Mouse (Mus musculus): ENCODE measurements at regions not wholly inside any gene's neighbourhood (a gene's known extent, or its start where the extent isn't known, plus 50 kb on each side); places are given as distances from the start of the nearest gene placed in this dataset.

DNA sequence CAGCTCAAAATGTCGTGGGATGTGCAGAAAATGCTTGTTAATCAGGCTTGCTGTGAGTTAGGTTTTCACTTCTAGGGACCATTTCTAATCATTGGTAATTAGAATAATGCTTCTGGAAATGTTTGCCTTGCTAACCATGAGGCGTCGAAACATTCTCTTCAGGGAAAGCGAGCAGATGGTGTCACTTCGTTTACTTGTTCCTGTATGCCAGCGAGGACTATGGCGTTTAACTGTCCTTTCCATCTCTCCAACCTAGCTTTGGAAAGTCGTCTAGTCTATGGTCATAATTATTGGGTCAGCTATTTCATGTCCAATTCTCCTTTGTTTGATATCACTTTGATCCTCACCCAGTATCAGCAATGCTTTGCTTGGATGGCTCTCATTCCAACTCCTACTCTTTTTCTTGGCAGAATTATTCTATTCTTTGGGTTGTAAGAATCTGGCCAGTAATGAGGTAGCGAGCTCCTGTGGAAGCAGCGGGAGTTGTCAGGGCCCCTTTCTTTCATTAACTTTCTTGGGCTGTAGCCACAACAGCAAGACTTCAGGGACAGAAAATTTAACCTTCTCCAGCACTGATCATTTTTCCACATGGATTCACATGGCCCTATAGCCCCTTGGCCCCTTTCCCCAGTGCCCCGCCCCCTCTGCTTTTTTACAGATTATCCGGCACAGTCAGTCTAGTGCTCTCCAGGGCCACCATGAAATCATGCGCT, 374.0 kb upstream of the Plscr5 start:
- peak; percentile 17 for DNase-seq (ENCODE audit: low read depth, low spot score)

DNA sequence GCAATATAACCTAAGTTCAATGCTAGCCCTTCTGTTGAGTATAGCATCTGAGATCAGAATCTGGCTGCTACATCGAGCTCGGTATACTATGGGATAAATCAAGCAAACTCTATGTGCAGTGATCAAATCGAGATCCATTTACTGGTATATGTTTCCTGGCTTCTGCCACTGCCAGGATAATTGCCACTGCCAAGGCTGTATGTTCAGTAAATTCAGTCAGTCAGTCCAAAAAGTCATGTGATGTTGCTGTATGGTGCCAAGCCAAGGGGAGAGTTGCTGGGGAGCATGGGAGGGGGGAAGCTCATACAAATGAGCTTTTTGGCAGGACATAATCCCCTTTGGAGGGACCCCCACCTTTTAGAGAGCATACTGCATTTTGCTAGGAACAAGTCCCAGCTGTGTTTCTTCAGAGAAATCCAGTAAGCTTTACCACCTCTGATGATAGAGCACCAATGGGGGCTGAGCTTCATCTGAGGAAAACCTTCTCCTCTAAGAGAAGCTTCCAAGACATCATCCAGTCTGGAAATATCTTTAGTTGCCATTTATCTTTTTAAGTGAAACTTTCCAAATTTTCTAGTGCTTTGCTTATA, 389.3 kb upstream of the Plscr5 start:
- peak; percentile 13 for DNase-seq (ENCODE audit: low read depth, low spot score)

DNA sequence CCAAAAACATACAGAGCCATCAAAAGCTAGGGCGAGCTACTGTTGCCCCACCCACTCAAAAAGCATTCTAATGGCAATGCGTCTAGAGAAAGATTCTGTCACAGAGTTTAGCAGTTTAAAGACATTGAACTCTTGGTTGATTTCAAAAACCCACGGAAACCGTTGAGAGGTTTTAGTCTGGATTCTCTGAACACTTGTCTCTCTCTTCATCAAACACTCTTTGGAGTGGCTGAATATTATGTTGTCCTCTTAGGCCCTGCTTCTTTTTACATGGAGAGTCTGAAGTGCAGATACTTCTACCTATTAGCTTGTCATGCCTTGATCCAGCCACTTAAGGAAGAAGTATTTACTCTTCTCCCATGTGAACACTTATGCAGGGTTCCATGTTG, 393.9 kb upstream of the Plscr5 start:
- no peak for DNase-seq (ENCODE audit: low read depth, low spot score)

DNA sequence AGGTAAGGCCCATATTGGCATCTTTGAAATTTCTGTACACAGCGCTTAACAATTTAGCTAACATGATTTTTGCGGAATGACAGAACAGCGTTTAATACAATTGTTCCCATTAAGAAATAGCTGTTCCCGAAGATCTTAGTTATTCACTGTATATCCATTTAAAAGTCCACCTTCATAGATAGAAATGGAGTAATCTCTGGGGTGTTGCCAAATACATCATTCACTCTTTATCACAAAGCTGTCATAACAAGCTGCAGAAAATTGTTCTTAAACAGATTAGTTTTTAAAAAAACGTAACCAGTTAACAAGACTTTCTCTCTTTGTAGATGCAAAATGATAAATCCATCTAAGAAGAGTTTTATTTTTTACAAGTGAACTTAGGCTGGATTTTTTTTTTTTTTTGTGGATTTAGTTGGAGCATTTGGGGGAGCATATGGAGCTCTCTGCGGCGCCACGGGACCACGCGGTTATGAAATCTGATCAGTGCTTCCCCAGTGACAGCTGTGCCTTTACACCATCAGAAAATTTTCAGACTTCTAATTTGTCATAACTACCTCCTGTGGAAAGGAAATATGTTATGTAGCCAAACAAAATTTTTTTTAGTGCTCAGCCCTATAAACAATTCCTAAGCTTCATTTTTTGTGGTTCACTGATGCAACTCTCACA, 394.4 kb upstream of the Plscr5 start:
- peak; percentile 97 for DNase-seq (ENCODE audit: low read depth, low spot score)

DNA sequence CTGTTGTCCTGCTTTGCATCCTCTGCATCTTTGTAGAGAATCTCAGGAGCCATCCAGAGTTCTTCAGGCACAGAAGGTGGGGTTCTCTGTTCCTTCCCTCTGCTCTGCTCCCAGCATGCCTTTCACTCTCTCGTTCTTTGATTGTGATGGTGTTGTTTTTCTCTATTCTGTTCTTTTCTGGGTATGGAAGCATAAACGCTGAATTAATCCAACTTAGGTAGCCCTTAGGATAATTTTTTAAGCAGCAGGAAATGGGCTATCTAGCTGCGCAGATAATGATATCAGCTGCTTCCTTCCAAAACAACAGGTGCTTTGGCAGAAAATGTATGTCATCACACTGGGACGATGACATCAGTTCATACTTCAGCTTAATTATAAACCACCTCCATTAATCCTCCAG, 395.8 kb upstream of the Plscr5 start:
- DNase-seq (ENCODE audit: low read depth, low spot score): peak; percentile 95

DNA sequence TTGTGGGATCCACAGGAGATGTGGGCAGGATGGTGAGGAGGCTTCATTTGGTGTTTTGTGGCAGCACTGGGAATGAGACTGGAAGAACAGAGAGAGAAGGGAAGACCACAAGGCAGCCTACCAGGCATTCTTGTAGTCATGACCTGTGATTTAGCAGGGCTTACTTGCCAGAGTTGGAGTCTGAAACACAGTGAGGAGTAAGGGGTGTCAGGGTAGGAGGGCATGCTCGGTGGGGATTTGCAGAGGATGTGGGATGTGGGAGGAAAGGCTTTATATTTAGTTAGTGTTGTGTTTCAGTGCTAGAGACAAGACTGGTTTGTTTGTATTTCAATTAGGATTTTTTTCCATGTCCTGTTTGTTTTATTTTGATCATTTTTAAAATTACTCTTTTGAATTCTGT, 387.3 kb upstream of the Zic1 start:
- no peak for DNase-seq (ENCODE audit: low read depth, low spot score)

DNA sequence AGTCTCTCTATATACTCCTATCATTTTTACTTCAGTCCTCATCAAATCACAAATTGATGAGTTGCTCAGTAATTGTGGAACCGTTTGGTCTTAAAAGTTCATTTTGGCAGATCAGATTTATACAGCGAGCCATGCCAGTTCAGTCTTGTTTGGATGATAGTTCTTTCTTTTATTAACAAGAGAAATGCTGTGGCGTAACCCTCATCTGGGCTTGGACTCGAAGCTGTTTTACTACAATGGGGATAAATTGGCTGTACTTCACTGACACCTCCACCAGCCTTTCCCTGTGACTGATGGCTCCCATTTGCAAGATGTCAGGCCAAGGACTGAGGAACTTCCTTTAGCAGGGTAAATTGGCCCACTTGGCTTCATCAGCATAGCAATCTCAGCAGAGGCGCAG, 345.5 kb upstream of the Zic1 start:
- DNase-seq (ENCODE audit: low read depth, low spot score): no peak

DNA sequence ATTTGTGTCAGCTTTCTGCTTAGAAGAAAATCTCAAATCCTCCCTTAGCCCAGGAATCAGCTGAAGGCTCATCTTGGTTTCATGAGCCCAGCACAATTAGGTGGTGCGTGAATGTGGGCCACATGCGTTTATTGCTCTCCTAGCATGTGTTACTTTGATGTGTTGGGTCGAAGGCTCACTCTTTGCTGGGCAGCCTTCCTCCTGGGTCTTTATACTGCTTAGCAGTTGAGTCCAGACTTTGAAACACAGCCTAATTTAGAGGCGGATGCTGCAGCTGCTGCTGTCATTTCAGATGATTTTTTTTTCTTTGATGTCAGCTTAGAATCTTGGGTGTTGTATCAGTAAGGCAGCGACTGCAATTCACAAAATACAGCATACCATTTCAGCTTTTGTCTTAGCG, 315.2 kb upstream of the Zic1 start:
- peak; percentile 1 for DNase-seq (ENCODE audit: low read depth, low spot score)

DNA sequence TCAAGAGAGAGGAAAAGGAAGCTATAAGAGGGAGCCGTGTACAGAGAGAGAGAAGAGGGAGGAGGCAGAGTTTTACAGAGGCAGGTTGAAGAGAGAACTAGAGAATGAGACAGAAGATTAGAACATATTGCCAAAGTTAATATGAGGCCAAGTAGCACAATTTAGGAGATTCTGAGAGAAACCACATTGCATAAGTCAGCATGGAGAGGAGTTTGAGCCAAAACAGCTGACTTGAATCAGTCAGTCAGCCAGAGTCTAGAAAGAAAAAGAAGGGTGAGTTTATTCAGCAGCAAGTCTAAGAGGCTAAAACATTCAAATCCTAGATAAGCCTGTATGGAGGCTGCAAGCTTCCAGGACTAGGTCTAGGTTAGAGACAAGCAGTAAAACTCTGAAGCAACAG, 301.1 kb upstream of the Zic1 start:
- no peak for DNase-seq (ENCODE audit: low read depth, low spot score)

DNA sequence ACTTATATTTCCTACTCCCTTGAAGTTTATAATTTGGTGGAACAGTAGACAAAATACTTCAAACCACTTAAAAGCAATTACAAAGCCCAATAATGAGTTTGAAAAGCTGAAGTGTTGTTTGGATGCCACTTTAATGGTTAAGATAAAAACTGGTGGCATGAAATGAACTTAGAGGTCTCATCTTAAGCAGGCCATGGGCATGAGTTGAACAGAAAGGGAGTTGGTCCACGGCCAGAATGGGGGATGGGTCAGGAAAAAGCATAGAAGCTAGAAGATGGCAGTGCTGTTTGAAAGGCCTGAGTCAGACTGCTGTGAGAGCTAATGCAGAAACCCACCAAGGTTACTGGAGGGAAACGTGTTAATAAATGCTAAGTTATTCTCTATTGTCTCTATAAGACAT, 294.5 kb upstream of the Zic1 start:
- no peak for DNase-seq (ENCODE audit: low read depth, low spot score)

DNA sequence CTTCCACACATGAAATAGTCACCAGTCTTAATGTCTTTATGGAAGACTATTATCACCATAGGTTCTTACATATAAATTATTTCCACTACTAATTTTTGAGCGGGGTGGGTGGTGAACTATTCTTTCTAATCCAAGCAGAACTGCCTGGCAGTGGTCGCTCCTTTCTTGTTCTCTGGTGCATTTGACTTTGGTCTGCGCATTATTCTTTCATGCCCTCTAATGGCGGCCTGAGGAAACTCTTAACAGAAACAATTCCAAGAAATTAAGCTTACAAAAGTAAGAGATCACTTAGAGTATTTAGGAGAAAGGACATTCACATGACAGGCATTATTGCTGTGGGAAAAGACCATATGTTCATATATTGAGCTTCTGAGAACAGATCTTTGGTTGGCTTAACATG, 288.5 kb upstream of the Zic1 start:
- peak; percentile 71 for DNase-seq (ENCODE audit: low read depth, low spot score)

DNA sequence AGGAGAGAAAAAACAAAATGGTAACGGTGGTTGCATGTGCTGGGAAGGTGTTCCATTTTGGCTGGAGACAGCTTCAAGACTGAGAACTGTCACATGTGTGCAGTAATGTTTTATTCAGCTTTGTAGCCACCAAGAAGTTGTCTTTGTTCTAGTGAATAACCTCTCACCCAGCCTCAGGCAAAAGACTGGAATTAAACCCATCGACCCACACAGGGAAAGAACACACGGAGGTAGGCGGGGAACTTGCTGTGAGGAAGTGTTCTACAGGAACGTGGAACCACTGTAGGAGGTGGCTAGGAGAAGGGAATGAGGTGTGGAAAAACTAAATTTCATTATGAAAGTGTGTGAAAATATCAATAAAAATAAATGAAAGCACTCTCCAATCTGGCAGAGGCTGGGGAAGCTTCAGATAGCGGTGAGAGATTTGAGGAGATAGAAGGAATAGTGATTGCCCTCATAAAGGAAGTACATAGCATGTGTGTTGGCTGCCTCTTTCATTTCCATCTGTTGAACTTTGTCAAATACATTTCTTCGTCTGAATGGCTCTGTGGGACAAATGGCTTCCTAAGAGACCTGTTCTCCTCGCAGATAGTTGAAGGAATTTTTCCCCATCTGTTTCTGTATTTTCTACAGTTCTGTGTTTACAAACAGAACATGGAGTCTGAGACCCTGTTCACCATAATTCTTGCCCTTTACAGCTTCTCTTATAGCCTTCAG, 286.9 kb upstream of the Zic1 start:
- peak; percentile 36 for DNase-seq (ENCODE audit: low read depth, low spot score)

DNA sequence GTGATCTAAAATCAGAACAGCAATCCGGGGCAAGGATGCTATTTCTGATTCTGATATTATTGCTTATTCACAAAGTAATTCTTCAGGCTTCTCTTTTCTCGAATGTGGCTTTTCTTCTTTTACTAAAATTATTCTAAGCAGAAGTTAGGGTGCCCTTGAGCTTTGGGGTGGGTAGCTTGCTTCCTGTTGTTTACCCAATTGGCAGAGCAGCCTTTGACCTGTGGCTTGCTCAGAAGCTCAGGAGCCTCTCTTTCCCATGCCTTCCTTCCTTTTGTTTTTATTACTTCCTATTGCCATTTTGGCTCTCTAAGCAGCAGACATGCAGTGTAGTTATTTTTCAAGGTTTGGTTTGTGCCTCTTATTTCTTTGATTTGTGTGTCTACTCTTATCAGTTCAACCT, 244.8 kb upstream of the Zic1 start:
- DNase-seq (ENCODE audit: low read depth, low spot score): no peak

DNA sequence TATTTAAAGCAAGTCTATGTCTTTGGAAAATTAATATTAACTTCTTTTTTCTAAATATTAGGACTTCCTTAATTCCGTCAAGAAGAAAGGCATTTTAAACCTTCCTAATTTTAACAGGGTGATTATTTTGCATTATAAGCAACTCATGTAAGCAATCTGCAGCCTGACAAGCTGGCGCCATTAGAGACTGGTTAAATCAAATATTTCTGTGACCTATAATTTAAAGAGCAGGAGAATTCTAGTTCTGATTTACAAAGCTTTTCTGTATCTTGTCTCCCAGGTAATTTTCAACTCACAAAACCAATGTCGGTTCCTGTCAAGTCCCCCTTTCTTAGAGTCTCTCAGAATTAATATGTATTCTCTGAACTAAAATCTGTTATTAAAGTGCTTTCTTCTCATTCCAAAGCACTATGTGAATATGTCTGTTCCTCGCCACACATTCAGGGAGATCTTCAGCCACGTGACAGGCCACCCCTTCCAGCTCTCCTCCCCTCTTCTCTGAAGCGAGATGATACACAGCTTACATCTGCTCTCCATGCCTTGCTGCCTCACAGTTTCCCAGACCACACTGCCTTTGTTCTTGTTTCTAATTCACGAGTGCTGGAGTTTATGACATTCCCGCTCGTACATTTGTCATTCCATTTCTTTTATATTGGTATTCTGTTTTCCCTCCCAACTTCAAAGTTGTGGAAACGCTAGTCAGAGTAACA, 244.0 kb upstream of the Zic1 start:
- peak; percentile 41 for DNase-seq (ENCODE audit: low read depth, low spot score)

DNA sequence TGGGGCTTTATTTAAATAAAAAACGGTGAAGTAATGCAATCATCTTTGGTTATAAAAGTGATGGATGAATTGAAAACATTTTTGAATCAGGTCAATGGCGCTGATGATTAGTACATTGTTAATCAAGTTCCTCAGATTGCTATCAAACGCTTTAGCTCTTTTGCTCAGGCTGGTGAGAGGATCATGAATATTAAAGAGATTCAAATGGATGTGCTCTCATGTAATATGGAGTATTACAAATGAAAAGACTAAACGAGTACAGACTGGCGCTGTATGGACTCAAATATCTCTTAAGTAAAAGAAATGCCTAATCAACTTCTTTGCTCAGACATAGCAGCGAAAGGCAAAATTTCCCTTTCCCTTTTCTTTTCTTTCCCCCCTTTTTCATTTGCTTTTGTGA, 236.1 kb upstream of the Zic1 start:
- no peak for DNase-seq (ENCODE audit: low read depth, low spot score)

DNA sequence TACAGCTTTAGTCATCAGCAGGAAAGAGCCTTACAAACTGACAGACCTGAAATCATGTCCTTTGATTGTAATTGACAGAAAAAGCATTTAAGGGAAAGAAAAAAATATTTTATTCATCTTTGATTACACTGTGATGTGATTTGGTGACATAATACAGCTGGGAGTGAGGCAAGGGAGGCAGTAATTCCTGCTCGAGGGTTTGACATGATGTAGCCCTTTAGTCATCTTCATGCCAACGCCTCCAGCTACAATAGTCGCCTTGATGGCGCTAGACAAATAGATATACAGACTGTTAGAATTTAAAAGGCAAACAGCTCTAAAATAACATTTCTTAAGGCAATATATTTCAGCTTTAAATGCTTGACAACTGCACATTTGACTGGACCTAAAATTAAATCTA, 226.3 kb upstream of the Zic1 start:
- DNase-seq (ENCODE audit: low read depth, low spot score): no peak

DNA sequence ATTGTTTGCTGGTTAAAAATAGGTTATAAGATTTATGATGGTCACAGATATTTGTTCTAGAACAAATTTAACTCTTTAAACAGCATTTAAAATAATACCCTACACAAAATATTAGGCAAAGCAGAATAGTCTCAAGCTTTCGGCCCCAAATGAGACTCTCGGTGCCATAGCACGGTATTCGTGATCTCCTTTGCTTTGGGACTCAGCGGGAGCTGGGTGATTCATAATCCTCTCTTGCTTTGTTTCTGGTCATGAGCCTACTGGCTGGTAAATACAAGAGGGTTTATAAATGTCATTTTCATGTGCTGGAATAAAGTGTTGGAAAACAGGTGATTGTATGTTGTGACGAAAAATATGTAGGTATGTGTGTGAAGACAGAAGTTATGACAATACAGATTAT, 223.1 kb upstream of the Zic1 start:
- DNase-seq (ENCODE audit: low read depth, low spot score): peak; percentile 71

DNA sequence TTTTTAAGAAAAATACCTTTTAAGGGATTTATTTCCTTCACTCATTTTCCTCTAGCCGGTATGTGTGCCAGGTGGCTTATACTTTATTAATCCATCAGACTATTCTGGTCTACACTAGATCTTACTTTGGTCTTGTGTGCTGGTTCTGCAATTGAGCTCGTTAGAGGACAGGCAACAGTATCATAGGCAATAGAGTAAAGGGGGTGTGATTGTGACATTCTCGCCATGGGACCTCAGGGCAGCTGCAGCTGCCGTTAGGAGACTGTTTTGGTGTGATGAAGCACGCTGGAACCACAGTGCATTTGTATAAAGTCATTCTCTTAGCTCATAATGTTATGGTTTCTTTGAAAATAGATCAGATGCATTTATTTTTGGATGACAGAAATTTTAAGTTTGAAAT, 222.3 kb upstream of the Zic1 start:
- DNase-seq (ENCODE audit: low read depth, low spot score): no peak

DNA sequence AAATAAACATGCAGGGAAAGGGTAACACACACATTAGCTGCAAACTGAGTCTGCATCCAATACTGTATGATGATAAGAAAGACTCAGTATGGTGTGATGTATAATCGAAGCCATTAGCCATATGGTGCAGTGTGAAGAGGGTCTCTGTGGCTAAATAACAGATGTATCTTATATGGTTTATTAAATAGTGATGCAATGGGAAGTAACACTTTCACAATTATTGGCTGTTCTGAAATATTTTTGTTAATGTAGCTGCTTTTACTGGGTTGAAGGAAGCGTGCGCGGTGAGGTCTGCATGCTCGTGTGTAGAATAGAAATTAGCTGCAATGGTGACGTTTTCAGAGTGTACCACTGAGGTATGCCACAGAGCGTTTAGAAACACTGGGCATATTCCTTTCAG, 221.7 kb upstream of the Zic1 start:
- no peak for DNase-seq (ENCODE audit: low read depth, low spot score)

DNA sequence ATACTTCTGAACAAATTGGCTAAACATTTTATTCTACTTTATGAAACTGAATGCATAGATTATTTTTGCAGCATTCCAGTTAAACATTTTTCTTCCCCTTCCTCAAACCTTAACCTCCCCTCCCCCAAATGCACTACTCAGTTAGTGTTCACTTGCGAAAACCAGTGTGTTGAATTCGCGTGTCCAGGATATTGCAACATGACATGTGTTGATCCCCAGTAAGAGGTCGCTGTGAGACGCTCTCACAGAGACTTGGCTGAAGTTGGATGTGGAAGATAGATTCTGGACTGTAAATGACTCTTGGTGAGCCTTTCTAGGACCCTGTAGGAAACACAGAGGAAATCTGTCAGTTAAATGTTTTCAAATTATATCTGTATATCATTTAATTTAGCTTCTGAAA, 221.0 kb upstream of the Zic1 start:
- peak; percentile 8 for DNase-seq (ENCODE audit: low read depth, low spot score)

DNA sequence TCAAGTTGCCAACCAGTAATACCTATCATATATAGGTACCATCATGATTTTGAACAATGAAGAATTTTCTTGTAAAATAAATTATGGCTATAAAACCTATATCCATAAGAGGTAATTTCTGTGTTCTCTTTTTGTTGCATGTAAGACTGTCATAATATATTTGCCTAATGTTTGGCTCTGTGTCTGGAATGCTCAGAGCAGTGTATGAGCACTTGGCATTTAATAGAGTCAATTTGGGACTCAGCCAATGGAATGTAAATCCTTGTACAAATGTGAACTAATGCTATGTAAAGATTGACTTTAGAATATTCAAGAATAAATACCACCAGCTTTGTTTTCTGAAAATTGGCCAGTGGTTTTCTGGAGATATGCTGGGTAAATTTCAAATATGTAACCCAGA, 208.5 kb upstream of the Zic1 start:
- no peak for DNase-seq (ENCODE audit: low read depth, low spot score)

DNA sequence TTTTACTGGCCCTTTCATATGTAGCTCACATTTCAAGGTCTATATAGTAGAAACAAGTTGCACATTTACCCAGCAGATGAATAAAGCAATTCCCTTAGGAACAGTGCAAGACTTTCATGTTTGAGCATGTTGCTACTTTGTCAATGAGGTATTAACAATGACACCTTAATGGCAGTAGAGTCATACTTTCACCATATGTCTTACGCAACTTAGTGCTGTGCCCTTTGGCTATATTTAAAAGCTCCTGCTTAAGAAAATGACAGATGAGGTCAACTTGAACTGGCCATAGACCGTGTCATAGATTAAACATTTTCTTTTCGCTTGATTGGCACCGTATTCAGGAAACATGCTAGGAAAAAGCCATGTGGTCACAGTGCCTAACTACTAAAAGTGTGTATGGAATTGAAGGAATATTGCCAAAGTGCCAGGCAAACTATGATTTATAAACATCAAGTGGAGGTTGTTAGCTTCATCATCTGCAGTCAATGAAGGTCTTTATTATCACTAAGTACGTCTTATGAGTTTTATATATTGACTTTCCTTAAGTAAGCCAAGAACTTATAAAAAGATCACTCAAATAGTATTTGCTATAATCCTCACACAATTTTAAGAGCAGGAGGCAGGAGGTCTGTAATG, 200.5 kb upstream of the Zic1 start:
- DNase-seq (ENCODE audit: low read depth, low spot score): no peak

All from brain, adult 2 months (tissue).